Mouse (Mus musculus): Measurements from ENCODE around the gene 0610010K14Rik.

DNA sequence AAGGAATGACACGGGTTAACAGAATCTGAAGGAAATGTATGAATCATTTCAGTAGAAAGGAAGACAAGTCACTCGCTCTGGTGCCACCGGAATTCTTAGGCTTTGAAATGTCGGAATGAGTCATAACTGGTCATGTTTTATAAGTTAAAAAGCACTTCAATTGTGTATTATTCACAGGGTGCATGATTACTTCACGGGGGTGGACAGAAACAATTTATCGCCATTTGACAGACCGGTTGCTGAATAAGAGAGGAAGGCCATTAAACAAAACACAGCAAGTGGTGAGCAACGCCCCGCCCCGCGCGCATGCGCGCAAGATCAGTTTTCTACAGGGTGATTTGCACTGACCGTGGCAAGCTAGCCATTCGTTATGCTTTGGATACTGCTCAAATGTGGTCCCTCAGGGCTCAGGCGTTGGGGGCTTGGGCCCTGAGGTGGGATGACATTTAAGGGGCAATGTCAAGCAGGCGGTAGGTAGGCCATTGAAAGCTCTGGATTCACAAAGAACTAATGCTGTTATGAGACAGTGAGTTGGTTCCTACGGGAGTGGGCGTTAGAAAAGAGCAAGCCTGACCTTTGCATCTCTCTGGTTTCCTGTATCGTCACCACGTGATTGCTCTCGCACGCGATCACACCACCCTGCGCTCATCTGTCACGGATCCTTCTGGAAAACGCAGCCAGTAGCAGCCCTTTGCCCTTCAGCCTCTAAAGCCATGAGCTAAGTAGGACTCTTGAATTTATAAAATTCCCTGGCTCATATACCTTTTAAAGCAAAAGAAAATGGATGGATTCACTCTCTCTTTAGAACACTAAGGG, 48.2 kb downstream of the 0610010K14Rik start:
- TF ChIP-seq POLR2A (IDR thresholded peaks at IDR 0.05; ENCODE audit: insufficient read depth, low read depth, low read length) (no peak), CTCF (IDR thresholded peaks at IDR 0.05; ENCODE audit: insufficient read depth, low read depth, low read length) (no peak)

Data from olfactory bulb, adult 2 months (tissue).